Mouse (Mus musculus) thymus, postnatal 36 days (tissue): ENCODE measurements around the gene Lrrc8a.

Experiments
- DNase-seq, 2 experiments: peaks; one replicate each; pipeline ENCODE4 v3.0.0; 2022; ENCODE audit warnings: mixed read lengths in 2 of 2

Gene Lrrc8a

GRCm38 (mm10) chr2:30239777-30240176 lies 2.3 kb downstream of the Lrrc8a start:
- no peak for DNase-seq

GRCm38 (mm10) chr2:30240267-30240666 lies 2.8 kb downstream of the Lrrc8a start, which contains the start of gene Gm28035:
Gm28035 (plus strand) TSS chr2:30240567.
- no peak for DNase-seq

DNA sequence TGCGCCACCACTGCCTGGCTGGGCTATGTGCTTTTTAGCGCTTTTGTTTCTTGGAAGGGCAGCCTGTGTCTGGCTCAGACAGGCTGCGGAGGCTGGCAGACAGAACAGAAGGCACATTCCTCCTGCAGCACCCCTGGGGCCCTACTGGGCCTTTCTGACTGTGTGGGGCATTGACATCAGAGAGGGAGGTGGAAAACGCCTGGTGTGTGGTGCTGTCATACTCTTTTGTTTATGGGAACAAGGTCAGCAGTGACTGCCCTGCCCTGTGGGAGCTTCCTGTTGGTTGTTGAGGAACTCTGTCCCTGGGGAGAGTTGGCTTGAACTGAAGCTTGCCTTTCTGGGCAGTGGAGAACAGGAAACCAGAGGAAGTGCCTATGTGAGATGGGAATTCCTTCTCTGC lies 5.0 kb downstream of the Lrrc8a start:
- DNase-seq: no peak

DNA sequence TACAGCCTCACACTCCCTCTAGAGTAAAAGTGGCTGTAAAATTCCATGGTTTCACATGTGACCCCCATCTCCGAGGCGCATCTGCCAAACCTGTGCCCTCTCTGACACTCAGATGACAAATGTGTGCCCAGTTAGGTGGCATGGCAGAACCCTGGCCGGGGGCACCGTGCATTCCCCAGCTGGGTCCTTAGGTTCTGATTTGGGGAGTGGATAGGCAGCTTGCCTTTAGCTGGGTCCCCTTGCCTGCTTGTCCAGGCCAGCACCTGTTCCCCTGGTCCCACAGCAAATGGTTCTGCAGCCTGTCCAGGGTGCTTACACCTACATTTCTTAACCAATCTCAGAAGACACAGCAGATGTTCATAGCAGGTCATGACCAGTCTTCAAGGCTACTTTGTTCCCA lies 5.9 kb downstream of the Lrrc8a start:
- no peak for DNase-seq

DNA sequence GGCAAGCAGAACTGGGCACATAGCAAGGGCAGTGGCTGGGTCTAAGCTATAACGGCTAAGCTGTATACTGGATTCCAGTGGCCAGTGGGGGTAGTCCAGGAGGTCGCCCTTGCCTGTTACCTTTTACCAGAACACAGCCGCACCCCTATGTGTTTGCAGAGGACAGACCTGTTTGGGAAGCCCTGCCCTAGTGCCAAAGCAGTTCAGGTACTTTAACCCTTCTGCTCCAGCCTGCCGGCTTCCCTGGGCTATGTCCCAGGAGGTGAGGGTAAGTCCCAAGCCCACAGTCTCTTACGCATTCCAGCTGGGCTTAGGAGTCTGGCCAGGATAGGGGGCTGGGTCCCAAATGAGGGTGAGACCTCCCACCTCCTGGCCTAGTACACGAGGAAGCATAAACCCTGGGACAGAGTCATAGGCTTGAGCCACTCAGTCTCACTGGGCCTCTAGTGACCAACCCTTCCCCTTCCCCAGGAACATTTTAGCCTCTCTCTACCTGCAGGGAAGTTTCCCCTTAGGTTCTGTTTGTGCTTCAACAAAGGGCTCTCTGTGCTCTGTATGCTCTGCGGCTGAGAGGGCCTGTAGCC lies 7.2 kb downstream of the Lrrc8a start:
- no peak for DNase-seq

DNA sequence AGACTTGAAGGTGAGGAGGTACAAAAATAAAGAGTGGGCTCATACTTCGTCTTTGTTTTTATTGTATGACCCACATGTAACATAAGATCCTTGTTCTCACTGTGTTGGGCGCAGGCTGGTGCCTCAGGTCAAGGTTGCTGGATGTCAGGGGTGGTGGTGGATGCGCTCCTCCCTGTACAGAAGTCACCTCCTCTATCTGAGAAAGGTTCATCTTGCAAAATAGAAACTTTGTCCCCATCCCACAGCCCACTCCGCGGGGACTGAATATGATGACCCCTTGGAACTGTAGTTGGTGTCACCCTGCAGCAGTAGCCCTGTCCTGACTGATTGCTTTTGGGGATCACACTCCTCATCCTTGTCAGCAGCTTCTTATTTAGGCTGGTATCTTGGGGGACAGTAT lies 9.5 kb downstream of the Lrrc8a start:
- no peak for DNase-seq

GRCm38 (mm10) chr2:30247681-30248080 lies 10.2 kb downstream of the Lrrc8a start:
- no peak for DNase-seq

- no peak for DNase-seq
These were observed 11.7 kb downstream of the Lrrc8a start for GRCm38 (mm10) chr2:30249182-30249581.

DNA sequence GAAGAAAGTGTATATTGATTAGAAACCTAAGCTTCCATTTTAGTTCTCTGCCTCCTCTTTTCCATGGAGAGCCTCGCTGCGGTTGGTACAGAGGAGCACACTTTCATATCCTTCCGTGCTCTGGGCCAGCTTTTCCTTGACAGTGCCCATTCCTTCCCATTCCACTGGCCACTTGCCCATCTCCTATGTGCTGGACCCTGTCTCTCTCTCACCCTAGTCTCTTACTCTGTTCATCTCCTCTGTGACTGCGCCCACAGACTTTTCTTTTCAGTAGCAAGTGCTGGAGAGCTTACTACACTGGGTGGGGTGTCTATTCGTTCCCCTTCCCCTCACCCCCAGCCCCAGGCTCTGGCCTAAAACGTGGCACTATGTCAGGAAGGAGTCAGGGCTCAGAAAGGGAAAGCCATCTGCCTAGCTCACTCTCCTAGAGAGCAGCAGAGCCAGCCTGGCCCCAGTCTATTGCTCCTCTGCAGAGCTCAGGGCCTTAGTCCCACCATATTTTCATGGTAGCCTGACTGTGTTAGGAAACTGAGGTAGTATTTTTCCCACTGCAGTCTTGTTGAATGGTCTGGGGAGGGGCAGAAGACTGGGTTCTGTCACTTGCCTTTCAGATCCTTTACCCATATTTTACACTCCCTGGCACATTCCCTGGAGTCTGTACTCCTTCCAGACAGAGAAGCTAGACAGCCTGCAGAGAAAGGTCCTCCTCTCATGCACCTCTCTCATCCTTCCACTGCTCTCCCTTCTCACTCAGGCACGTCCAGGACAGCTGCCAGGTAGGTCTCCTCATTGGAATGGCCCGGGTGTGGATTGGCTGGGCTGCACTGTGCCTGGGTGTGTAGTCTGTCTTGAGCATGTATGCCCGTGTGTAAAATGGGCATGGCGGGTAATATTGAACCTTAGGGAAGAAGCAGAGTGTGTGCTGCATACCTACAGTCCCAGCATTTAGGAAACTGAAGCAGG lies 12.9 kb downstream of the Lrrc8a start:
- no peak for DNase-seq

DNA sequence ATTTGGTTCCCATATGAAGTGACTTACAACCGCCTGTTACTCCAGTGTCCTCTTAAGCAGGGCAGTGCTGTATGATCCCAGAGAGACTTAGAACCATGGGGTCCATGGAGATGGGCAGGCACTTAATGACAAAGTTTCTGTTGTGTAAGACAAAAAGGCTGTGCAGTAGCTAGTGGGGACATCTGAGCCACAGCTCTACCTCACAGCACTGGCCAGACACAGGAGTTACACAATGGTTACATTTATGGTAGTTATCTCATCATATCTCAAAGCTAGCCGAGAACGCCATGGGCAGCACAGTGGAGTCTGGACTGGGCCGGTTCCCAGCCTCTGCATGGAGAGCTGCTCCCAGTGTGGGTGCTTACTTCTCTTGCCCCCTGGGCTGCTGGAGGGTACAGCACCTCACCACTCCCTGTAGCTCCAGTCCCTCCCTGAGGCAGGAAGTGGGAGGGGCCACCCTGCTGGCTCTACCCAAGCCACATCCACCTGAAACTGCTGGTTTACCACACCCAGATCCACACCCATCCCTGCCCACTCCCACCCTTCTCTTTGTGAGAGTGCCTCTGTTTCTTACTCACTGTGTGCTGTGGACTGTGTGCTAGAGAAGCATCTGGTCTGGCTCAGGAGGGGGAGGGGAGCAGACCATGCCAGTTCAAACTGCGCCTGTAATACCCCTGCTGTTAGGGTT lies 14.0 kb downstream of the Lrrc8a start:
- DNase-seq: peak; percentile 82 to 89

DNA sequence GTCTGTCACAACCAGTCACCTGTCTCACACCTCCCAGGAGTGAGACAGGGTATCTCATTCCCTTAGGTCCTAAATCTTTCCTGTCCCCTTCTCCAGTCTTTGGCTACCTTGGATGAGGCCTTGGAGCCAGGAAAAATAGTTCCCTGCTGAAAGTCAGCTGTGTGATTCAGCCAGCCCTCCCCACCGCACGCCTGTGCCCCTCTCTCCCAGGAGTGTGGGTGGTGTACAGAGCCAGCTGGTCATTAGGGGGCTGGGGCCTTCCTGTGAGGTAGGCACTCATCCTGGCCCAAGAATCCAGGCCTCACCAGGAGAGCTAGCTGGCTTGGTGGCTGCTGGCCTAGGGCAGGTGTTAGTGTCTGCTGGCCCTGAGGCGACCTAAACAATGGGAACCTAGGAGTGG lies 15.0 kb downstream of the Lrrc8a start:
- no peak for DNase-seq

DNA sequence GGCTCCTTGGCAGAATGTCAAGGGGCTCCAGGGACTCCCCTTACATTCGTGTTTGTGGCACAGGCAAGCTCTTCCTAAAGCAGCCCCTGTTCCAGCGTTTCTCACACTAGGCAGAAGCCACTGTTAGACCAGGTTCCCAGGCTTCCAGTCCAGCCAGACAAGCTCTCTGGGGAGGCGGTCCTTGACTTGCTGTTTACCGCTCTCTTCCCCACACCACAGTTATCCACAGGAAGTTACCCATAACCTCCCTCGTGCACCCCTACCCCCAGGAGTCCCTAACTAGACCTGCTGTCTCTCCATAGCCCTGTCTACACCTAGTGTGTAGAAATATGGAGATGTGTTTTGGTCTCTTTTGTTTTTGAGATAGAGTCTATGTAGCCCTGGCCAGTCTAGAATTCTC lies 16.3 kb downstream of the Lrrc8a start:
- no peak for DNase-seq

GRCm38 (mm10) chr2:30255631-30256395 lies 18.3 kb downstream of the Lrrc8a start:
- no peak for DNase-seq

DNA sequence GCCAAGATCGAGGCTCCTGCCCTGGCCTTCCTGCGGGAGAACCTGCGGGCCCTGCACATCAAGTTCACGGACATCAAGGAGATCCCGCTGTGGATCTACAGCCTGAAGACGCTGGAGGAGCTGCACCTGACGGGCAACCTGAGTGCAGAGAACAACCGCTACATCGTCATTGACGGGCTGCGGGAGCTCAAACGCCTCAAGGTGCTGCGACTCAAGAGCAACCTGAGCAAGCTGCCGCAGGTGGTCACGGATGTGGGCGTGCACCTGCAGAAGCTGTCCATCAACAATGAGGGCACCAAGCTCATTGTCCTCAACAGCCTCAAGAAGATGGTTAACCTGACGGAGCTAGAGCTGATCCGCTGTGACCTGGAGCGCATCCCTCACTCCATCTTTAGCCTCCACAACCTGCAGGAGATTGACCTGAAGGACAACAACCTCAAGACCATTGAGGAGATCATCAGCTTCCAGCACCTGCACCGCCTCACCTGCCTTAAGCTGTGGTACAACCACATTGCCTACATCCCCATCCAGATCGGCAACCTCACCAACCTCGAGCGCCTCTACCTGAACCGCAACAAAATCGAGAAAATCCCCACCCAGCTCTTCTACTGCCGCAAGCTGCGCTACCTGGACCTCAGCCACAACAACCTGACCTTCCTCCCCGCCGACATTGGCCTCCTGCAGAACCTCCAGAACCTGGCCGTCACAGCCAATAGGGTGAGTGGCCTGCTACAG lies 19.3 kb downstream of the Lrrc8a start:
- DNase-seq: no peak

DNA sequence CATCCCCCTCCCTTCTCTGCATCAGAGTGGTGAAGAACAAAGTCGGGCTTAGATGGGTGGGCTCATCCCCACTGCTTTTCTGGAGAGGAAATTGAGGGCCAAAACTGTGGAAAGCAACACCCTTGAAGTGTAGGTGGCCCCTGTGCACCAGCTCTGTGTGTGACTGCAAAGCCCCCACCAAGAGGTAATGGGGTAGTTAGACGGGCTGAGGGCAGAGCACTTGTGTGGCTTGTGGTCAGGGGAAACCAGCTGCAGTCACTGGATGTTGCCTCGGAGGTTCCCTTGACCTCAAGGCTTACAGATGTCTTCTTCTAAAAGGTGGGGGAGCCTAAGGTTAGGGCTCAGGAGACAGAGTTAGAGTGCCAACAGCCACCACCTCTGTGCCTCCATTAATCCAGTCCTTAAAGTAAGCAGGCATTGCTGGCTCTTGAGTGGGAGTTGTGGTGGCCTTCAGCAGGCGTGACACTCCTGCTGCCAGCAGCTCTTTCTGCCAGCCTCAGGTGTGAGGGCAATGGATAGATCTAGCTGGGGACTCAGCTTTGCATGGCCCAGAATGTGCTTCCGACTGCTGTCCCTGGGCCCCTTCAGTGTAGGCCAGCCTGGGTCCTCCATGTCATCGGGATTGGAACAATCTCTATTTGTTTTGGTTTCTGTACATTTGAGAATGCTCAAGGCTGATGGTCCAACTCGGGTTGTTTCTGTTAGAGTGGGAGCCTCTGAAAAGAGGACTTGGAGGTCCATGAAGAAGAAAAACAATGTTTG lies 20.4 kb downstream of the Lrrc8a start:
- no peak for DNase-seq

DNA sequence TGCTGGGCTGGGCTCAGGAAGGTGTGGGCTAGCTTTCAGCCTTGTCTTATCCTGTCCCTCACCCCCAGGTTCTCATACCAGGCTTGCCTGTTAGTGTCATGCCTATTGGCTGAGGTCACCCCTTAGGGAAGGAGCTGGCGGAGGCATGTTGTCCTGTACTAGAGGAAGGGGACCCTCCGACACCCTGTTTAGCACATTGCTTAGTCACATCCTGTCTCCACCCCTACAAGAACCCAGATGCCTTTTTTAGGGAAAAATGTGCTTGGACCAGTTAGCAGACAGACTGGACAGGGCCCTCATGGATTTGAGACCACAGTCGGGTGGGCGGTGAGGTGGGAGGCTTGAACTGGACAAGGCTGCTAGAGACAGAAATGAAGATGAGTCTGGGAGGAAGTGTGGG lies 21.1 kb downstream of the Lrrc8a start:
- no peak for DNase-seq

DNA sequence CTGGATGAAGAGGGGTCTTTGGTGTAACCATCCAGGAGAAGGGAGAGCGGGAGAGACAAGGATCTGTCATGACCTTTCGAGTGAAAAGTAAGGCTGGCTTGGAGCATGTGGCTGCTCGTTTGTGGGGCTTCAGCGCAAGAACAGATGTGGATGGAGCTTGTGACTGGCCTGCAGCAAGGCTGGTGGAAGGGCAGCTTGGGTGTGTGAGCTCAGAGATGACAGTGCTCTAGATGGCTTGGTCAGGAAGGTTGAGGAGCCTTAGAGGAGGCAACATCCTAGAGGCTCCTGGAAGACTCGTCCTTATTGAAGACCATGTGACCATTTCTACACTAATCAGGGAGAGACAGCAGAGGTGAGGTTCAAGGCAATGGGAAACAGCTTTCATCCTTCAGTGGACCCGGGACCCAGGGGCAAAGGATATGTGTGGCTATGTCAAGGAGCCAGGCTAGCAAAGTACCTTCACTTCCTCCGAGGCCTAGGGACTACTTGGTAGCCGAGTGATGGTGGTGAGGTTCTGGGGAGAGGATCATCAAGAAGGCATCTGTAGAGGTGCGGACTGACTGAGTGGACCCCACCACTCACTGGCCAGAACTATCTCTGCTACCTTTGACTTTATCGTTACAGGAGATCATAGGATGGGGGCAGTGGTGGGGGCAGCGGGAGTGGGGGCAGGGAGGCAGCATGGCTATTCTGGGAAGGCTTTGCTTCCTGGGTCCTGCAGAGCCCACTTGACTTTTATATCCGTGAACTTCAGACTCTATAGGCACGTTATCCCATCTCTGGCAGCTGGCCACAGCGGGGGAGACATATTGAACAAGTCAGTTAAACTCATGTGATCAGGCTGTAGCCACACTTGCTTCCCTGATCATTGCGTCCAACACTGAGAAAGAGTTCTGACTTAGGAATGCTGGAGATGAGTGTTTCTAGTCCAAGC lies 21.9 kb downstream of the Lrrc8a start:
- DNase-seq: no peak

- no peak for DNase-seq
These were observed 23.7 kb downstream of the Lrrc8a start for GRCm38 (mm10) chr2:30261064-30261736.
